Mouse (Mus musculus): Measurements from ENCODE around the gene Hsf3.

- TF ChIP-seq CTCF (IDR thresholded peaks at IDR 0.05; ENCODE audit: control insufficient read depth, insufficient read depth, insufficient read length) (no peak), MAX (IDR thresholded peaks at IDR 0.05) (no peak)
Observed at GRCm38 (mm10) chrX:96456201-96456963, at the start of gene Hsf3.

Measured in C2C12 (cell line).